Mouse (Mus musculus) testis, adult 2 months (tissue): ENCODE results near the gene Socs7.

Experiments
- CTCF ChIP-seq: fragments of 200-500 bp; IDR thresholded peaks from 2 replicates; pipeline ENCODE4 v1.5.1; 2012; ENCODE audit warnings: low read depth, mild to moderate bottlenecking, inconsistent platforms, low read length, moderate library complexity; ENCODE audit not compliant: control insufficient read depth, insufficient read depth, insufficient replicate concordance
- POLR2A ChIP-seq: fragments of 200-500 bp; IDR thresholded peaks from 2 replicates; pipeline ENCODE4 v1.6.1; 2012; ENCODE audit warnings: low read depth, mild to moderate bottlenecking, inconsistent platforms, low read length, moderate library complexity; ENCODE audit not compliant: control insufficient read depth

DNA sequence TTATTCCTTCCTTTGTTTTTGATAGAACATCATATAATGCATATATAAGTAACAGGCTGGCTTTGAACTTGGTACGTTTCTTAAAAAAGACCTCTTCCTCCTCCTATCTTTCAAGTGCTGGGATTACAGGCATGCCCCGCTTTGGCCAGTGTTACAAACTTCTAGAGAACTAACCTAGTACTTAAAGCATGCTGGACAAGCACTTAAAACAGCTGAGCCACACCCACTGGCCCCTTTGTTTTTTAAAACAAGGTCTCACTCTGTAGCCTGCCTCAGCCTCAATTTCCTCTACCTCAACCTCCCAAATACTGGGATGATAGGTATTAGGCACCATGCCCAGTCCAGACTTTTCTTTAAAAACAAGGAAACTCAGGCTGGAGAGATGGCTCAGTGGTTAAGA lies 7.7 kb upstream of the Socs7 start:
- TF ChIP-seq CTCF (no peak), POLR2A (no peak)
